Mouse (Mus musculus) ovary, postnatal 10 days (tissue): ENCODE results near the gene Rpl6.

Source experiments
- DNase-seq: peaks from one replicate; pipeline ENCODE4 v3.0.0; 2022; ENCODE audit warnings: low spot score

Rpl6 gene

GRCm38 (mm10) chr5:121204132-121205089, at the start of gene Rpl6:
Rpl6 (plus strand) TSS chr5:121204481.
- DNase-seq = peak; percentile 71

GRCm38 (mm10) chr5:121156121-121156520, 48.2 kb upstream of the Rpl6 start:
- no peak for DNase-seq

- DNase-seq = no peak
Observed at GRCm38 (mm10) chr5:121157017-121157416, 47.3 kb upstream of the Rpl6 start.

- no peak for DNase-seq
Observed at GRCm38 (mm10) chr5:121157489-121157888, 46.8 kb upstream of the Rpl6 start.

- DNase-seq = no peak
Observed at GRCm38 (mm10) chr5:121158966-121159365, 45.3 kb upstream of the Rpl6 start.

- DNase-seq = no peak
Observed at GRCm38 (mm10) chr5:121162285-121162684, 42.0 kb upstream of the Rpl6 start.

GRCm38 (mm10) chr5:121162923-121163322, 41.4 kb upstream of the Rpl6 start:
- no peak for DNase-seq

GRCm38 (mm10) chr5:121166884-121167283, 37.4 kb upstream of the Rpl6 start:
- DNase-seq = no peak

GRCm38 (mm10) chr5:121169588-121169987, 34.7 kb upstream of the Rpl6 start:
- no peak for DNase-seq

GRCm38 (mm10) chr5:121172835-121173234, 31.4 kb upstream of the Rpl6 start:
- DNase-seq = no peak

- no peak for DNase-seq
Observed at GRCm38 (mm10) chr5:121179077-121179857, 25.0 kb upstream of the Rpl6 start.

- DNase-seq = no peak
Observed at GRCm38 (mm10) chr5:121183269-121183668, 21.0 kb upstream of the Rpl6 start.

- DNase-seq = no peak
Observed at GRCm38 (mm10) chr5:121184375-121184774, 19.9 kb upstream of the Rpl6 start.

- DNase-seq = no peak
Observed at GRCm38 (mm10) chr5:121184945-121185551, 19.2 kb upstream of the Rpl6 start.

GRCm38 (mm10) chr5:121187580-121188001, 16.7 kb upstream of the Rpl6 start:
- no peak for DNase-seq

GRCm38 (mm10) chr5:121188265-121188664, 16.0 kb upstream of the Rpl6 start:
- DNase-seq = no peak

GRCm38 (mm10) chr5:121189182-121189581, 15.1 kb upstream of the Rpl6 start:
- no peak for DNase-seq

- peak; percentile 11 for DNase-seq
Observed at GRCm38 (mm10) chr5:121190210-121190835, 14.0 kb upstream of the Rpl6 start.

GRCm38 (mm10) chr5:121190836-121191583, 13.3 kb upstream of the Rpl6 start, which contains the start of gene Ptpn11:
Ptpn11 (minus strand) TSS chr5:121191397.
- DNase-seq = peak; percentile 70

- DNase-seq = no peak
Observed at GRCm38 (mm10) chr5:121191584-121191906, 12.7 kb upstream of the Rpl6 start.

GRCm38 (mm10) chr5:121194173-121194572, 10.1 kb upstream of the Rpl6 start:
- no peak for DNase-seq
